Mouse (Mus musculus): Measurements from ENCODE around the gene Usp32. TPM values are rescaled to one million over a fixed set of nuclear protein-coding genes. Genes with fewer than 3 reads are reported as not detected.
A peak's percentile ranks its signal among the peaks of the same experiment; 100 is the strongest.

Gene Usp32
- polyA plus RNA-seq, 1 experiment from 2014 or later, result 6.7 TPM

GRCm38 (mm10) chr11:85109957-85110356 lies 30.0 kb downstream of the Usp32 start:
- Histone ChIP-seq H3K4me1 (ENCODE audit: control insufficient read depth, insufficient read depth, low read length) (peaks cover 6% of the 10 kb centered on the region), H3K4me3 (ENCODE audit: low read depth, low read length) (no peak overlapping the region), H3K4me2 (no peak overlapping the region), H3K9me3 (replicated peaks; ENCODE audit: control insufficient read depth, low read length) (no peaks in the 10 kb centered on the region), H3K27ac (ENCODE audit: low read depth, low read length) (no peak overlapping the region), H3K36me3 (ENCODE audit: control insufficient read depth, insufficient read depth, low read length) (no peaks in the 10 kb centered on the region; the same call in 1 of the 2 replicates), H3K9ac (ENCODE audit: low read depth, low read length) (no peak overlapping the region), H3K27me3 (ENCODE audit: control insufficient read depth, insufficient read depth, low read length) (no peaks in the 10 kb centered on the region)
- ATAC-seq (replicated peaks; ENCODE audit: insufficient number of reproducible peaks, low FRiP score, low TSS enrichment), result no peak

- no peak overlapping the region for H3K4me3 ChIP-seq (ENCODE audit: low read depth, low read length)
- no peak for ATAC-seq (replicated peaks; ENCODE audit: insufficient number of reproducible peaks, low FRiP score, low TSS enrichment)
- no peak overlapping the region for H3K9ac ChIP-seq (ENCODE audit: low read depth, low read length)
- H3K4me2 ChIP-seq, result no peak overlapping the region
- no peaks in the 10 kb centered on the region for H3K27me3 ChIP-seq (ENCODE audit: control insufficient read depth, insufficient read depth, low read length)
- no peak overlapping the region for H3K27ac ChIP-seq (ENCODE audit: low read depth, low read length)
- peaks cover 4% of the 10 kb centered on the region for H3K4me1 ChIP-seq (ENCODE audit: control insufficient read depth, insufficient read depth, low read length)
- H3K9me3 ChIP-seq (replicated peaks; ENCODE audit: control insufficient read depth, low read length), result no peaks in the 10 kb centered on the region
- 78% methylated on average over 3 of the region's 3 CpGs for WGBS (ENCODE audit: insufficient replicate concordance)
- H3K36me3 ChIP-seq (ENCODE audit: control insufficient read depth, insufficient read depth, low read length), result no peaks in the 10 kb centered on the region; the same call in 1 of the 2 replicates
Observed at GRCm38 (mm10) chr11:85107217-85107616, 32.7 kb downstream of the Usp32 start.

GRCm38 (mm10) chr11:85105836-85106235 lies 34.1 kb downstream of the Usp32 start:
- no peak for ATAC-seq (replicated peaks; ENCODE audit: insufficient number of reproducible peaks, low FRiP score, low TSS enrichment)
- no peaks in the 10 kb centered on the region for H3K27me3 ChIP-seq (ENCODE audit: control insufficient read depth, insufficient read depth, low read length)
- H3K4me3 ChIP-seq (ENCODE audit: low read depth, low read length), result no peak overlapping the region
- no peak overlapping the region for H3K4me2 ChIP-seq
- H3K27ac ChIP-seq (ENCODE audit: low read depth, low read length), result no peak overlapping the region
- H3K36me3 ChIP-seq (ENCODE audit: control insufficient read depth, insufficient read depth, low read length), result no peaks in the 10 kb centered on the region; the same call in 1 of the 2 replicates
- H3K4me1 ChIP-seq (ENCODE audit: control insufficient read depth, insufficient read depth, low read length), result peaks cover 4% of the 10 kb centered on the region
- H3K9me3 ChIP-seq (replicated peaks; ENCODE audit: control insufficient read depth, low read length), result no peaks in the 10 kb centered on the region
- WGBS (ENCODE audit: insufficient replicate concordance), result 71% methylated on average over 2 of the region's 2 CpGs
- H3K9ac ChIP-seq (ENCODE audit: low read depth, low read length), result no peak overlapping the region

GRCm38 (mm10) chr11:85103763-85104162 lies 36.2 kb downstream of the Usp32 start:
- H3K27me3 ChIP-seq (ENCODE audit: control insufficient read depth, insufficient read depth, low read length), result no peaks in the 10 kb centered on the region
- 42% methylated on average over 2 of the region's 2 CpGs for WGBS (ENCODE audit: insufficient replicate concordance)
- H3K4me1 ChIP-seq (ENCODE audit: control insufficient read depth, insufficient read depth, low read length), result peaks cover 4% of the 10 kb centered on the region
- no peak overlapping the region for H3K9ac ChIP-seq (ENCODE audit: low read depth, low read length)
- H3K4me3 ChIP-seq (ENCODE audit: low read depth, low read length), result no peak overlapping the region
- H3K27ac ChIP-seq (ENCODE audit: low read depth, low read length), result 0 out of 2 replicates have a peak overlapping the region, but pooled peaks have one; percentile 15
- H3K4me2 ChIP-seq, result no peak overlapping the region
- ATAC-seq (replicated peaks; ENCODE audit: insufficient number of reproducible peaks, low FRiP score, low TSS enrichment), result no peak
- H3K9me3 ChIP-seq (replicated peaks; ENCODE audit: control insufficient read depth, low read length), result no peaks in the 10 kb centered on the region
- no peaks in the 10 kb centered on the region; the same call in 1 of the 2 replicates for H3K36me3 ChIP-seq (ENCODE audit: control insufficient read depth, insufficient read depth, low read length)

GRCm38 (mm10) chr11:85095116-85095515 lies 44.8 kb downstream of the Usp32 start:
- Histone ChIP-seq H3K4me2 (no peak overlapping the region), H3K27ac (ENCODE audit: low read depth, low read length) (no peak overlapping the region), H3K4me3 (ENCODE audit: low read depth, low read length) (no peak overlapping the region), H3K4me1 (ENCODE audit: control insufficient read depth, insufficient read depth, low read length) (0 out of 2 replicates have a peak, but pooled peaks cover 2% of the 10 kb centered on the region), H3K27me3 (ENCODE audit: control insufficient read depth, insufficient read depth, low read length) (no peaks in the 10 kb centered on the region), H3K9me3 (replicated peaks; ENCODE audit: control insufficient read depth, low read length) (no peaks in the 10 kb centered on the region), H3K36me3 (ENCODE audit: control insufficient read depth, insufficient read depth, low read length) (no peaks in the 10 kb centered on the region), H3K9ac (ENCODE audit: low read depth, low read length) (no peak overlapping the region)
- WGBS (ENCODE audit: insufficient replicate concordance), result 51% methylated on average over 5 of the region's 5 CpGs
- ATAC-seq (replicated peaks; ENCODE audit: insufficient number of reproducible peaks, low FRiP score, low TSS enrichment), result no peak

GRCm38 (mm10) chr11:85086253-85086652 lies 53.7 kb downstream of the Usp32 start:
- Histone ChIP-seq H3K9ac (ENCODE audit: low read depth, low read length) (no peak overlapping the region), H3K4me3 (ENCODE audit: low read depth, low read length) (no peak overlapping the region), H3K9me3 (replicated peaks; ENCODE audit: control insufficient read depth, low read length) (no peaks in the 10 kb centered on the region), H3K27me3 (ENCODE audit: control insufficient read depth, insufficient read depth, low read length) (no peaks in the 10 kb centered on the region), H3K36me3 (ENCODE audit: control insufficient read depth, insufficient read depth, low read length) (no peaks in the 10 kb centered on the region), H3K4me2 (no peak overlapping the region), H3K27ac (ENCODE audit: low read depth, low read length) (no peak overlapping the region), H3K4me1 (ENCODE audit: control insufficient read depth, insufficient read depth, low read length) (no peaks in the 10 kb centered on the region)
- no peak for ATAC-seq (replicated peaks; ENCODE audit: insufficient number of reproducible peaks, low FRiP score, low TSS enrichment)

- H3K4me3 ChIP-seq (ENCODE audit: low read depth, low read length), result no peak overlapping the region
- no peak overlapping the region for H3K4me2 ChIP-seq
- ATAC-seq (replicated peaks; ENCODE audit: insufficient number of reproducible peaks, low FRiP score, low TSS enrichment), result no peak
- no peaks in the 10 kb centered on the region for H3K9me3 ChIP-seq (replicated peaks; ENCODE audit: control insufficient read depth, low read length)
- H3K27ac ChIP-seq (ENCODE audit: low read depth, low read length), result no peak overlapping the region
- no peaks in the 10 kb centered on the region for H3K27me3 ChIP-seq (ENCODE audit: control insufficient read depth, insufficient read depth, low read length)
- peaks cover 2% of the 10 kb centered on the region; the same call in 1 of the 2 replicates for H3K36me3 ChIP-seq (ENCODE audit: control insufficient read depth, insufficient read depth, low read length)
- no peaks in the 10 kb centered on the region for H3K4me1 ChIP-seq (ENCODE audit: control insufficient read depth, insufficient read depth, low read length)
- 97% methylated on average over 4 of the region's 4 CpGs for WGBS (ENCODE audit: insufficient replicate concordance)
- H3K9ac ChIP-seq (ENCODE audit: low read depth, low read length), result no peak overlapping the region
Observed at GRCm38 (mm10) chr11:85067871-85068270, 72.1 kb downstream of the Usp32 start.

- 95% methylated on average over 4 of the region's 4 CpGs for WGBS (ENCODE audit: insufficient replicate concordance)
- Histone ChIP-seq H3K4me3 (ENCODE audit: low read depth, low read length) (no peak overlapping the region), H3K4me1 (ENCODE audit: control insufficient read depth, insufficient read depth, low read length) (no peaks in the 10 kb centered on the region), H3K36me3 (ENCODE audit: control insufficient read depth, insufficient read depth, low read length) (no peaks in the 10 kb centered on the region), H3K9me3 (replicated peaks; ENCODE audit: control insufficient read depth, low read length) (no peaks in the 10 kb centered on the region), H3K4me2 (no peak overlapping the region), H3K9ac (ENCODE audit: low read depth, low read length) (no peak overlapping the region), H3K27me3 (ENCODE audit: control insufficient read depth, insufficient read depth, low read length) (no peaks in the 10 kb centered on the region), H3K27ac (ENCODE audit: low read depth, low read length) (no peak overlapping the region)
- no peak for ATAC-seq (replicated peaks; ENCODE audit: insufficient number of reproducible peaks, low FRiP score, low TSS enrichment)
Observed at GRCm38 (mm10) chr11:85058562-85058961, 81.4 kb downstream of the Usp32 start.

GRCm38 (mm10) chr11:85057544-85057943 lies 82.4 kb downstream of the Usp32 start:
- no peak for ATAC-seq (replicated peaks; ENCODE audit: insufficient number of reproducible peaks, low FRiP score, low TSS enrichment)
- Histone ChIP-seq H3K9me3 (replicated peaks; ENCODE audit: control insufficient read depth, low read length) (no peaks in the 10 kb centered on the region), H3K4me1 (ENCODE audit: control insufficient read depth, insufficient read depth, low read length) (no peaks in the 10 kb centered on the region), H3K36me3 (ENCODE audit: control insufficient read depth, insufficient read depth, low read length) (no peaks in the 10 kb centered on the region), H3K4me2 (no peak overlapping the region), H3K27ac (ENCODE audit: low read depth, low read length) (no peak overlapping the region), H3K27me3 (ENCODE audit: control insufficient read depth, insufficient read depth, low read length) (no peaks in the 10 kb centered on the region), H3K9ac (ENCODE audit: low read depth, low read length) (no peak overlapping the region), H3K4me3 (ENCODE audit: low read depth, low read length) (no peak overlapping the region)
- 92% methylated on average over 1 of the region's 1 CpGs for WGBS (ENCODE audit: insufficient replicate concordance)

All from heart, embryonic 11.5 days (tissue).